Mouse (Mus musculus) heart, embryonic 14.5 days (tissue): Measurements from ENCODE around the gene Serp1. TPM values are rescaled to one million over a fixed set of nuclear protein-coding genes. Genes with fewer than 3 reads are reported as not detected.

Experiments used
- ATAC-seq: fragments of 200-750 bp; cut with Nextera tagmentation; 2 replicates; pipeline ENCODE4 v1.8.0; 2017; ENCODE audit warnings: low read depth, moderate TSS enrichment; ENCODE audit not compliant: insufficient number of reproducible peaks, insufficient read depth, low FRiP score
- H3K27ac ChIP-seq, 2 experiments: fragments of 200-500 bp in 1 of 2; fragments of 300-500 bp in 1 of 2; sonication (generic) in 1 of 2; replicated peaks in 1 of 2; 2 replicates each; pipeline ENCODE4 v1.5.1; 2012 to 2014; ENCODE audit warnings: low read depth in 2 of 2, low read length in 2 of 2, control low read depth in 1 of 2, mild to moderate bottlenecking in 1 of 2, mixed read lengths in 1 of 2; ENCODE audit not compliant: control insufficient read depth in 1 of 2, insufficient read depth in 1 of 2
- H3K27me3 ChIP-seq: fragments of 300-500 bp; sonication (generic); 2 replicates; pipeline ENCODE4 v1.6.1; 2014; ENCODE audit warnings: mild to moderate bottlenecking, low read length, control low read depth; ENCODE audit not compliant: control insufficient read depth, insufficient read depth
- H3K36me3 ChIP-seq: fragments of 300-500 bp; sonication (generic); 2 replicates; pipeline ENCODE4 v1.6.1; 2014; ENCODE audit warnings: mild to moderate bottlenecking, control low read depth, low read length, mixed read lengths; ENCODE audit not compliant: control insufficient read depth, insufficient read depth
- H3K4me1 ChIP-seq, 2 experiments: fragments of 200-500 bp in 1 of 2; fragments of 300-500 bp in 1 of 2; sonication (generic) in 1 of 2; 2 replicates each; pipeline ENCODE4 v1.6.1; 2012 to 2014; ENCODE audit warnings: low read length in 2 of 2, control low read depth in 1 of 2, mixed read lengths in 1 of 2; ENCODE audit not compliant: control insufficient read depth in 2 of 2, insufficient read depth in 2 of 2
- H3K4me2 ChIP-seq: fragments of 300-500 bp; sonication (generic); 2 replicates; pipeline ENCODE4 v1.6.1; 2014; ENCODE audit warnings: mild to moderate bottlenecking, low read length
- H3K4me3 ChIP-seq, 2 experiments: fragments of 200-500 bp in 1 of 2; fragments of 300-500 bp in 1 of 2; sonication (generic) in 1 of 2; 2 replicates each; pipeline ENCODE4 v1.5.1; 2012 to 2014; ENCODE audit warnings: low read length in 2 of 2, mild to moderate bottlenecking in 2 of 2, control low read depth in 1 of 2, low read depth in 1 of 2, moderate library complexity in 1 of 2; ENCODE audit not compliant: control insufficient read depth in 1 of 2, insufficient read depth in 1 of 2
- H3K9ac ChIP-seq: fragments of 300-500 bp; sonication (generic); 2 replicates; pipeline ENCODE4 v1.6.1; 2014; ENCODE audit warnings: mild to moderate bottlenecking, low read length
- H3K9me3 ChIP-seq: fragments of 300-500 bp; sonication (generic); 2 replicates; pipeline ENCODE4 v1.6.1; 2016; ENCODE audit warnings: low read length, control low read depth; ENCODE audit not compliant: control insufficient read depth
- WGBS: fragments of 180-500 bp; shearing (Covaris S2); extraction: QIAGEN DNeasy Blood & Tissue Kit; methylation state at CpG from one replicate; pipeline ENCODE4 v1.1.7; 2014; 5-methylcytosine and 5-hydroxymethylcytosine counted together
- polyA plus RNA-seq: library from polyadenylated mRNA; unstranded; fragments of >200 nt; fragmentation: Nextera tagmentation; extraction: Ambion mirVana; gene quantifications from 2 replicates; pipeline ENCODE4 v1.2.1, GENCODE M21; 2014

Gene Serp1
- 83.9 and 85.4 TPM in 2 replicates for polyA plus RNA-seq

DNA sequence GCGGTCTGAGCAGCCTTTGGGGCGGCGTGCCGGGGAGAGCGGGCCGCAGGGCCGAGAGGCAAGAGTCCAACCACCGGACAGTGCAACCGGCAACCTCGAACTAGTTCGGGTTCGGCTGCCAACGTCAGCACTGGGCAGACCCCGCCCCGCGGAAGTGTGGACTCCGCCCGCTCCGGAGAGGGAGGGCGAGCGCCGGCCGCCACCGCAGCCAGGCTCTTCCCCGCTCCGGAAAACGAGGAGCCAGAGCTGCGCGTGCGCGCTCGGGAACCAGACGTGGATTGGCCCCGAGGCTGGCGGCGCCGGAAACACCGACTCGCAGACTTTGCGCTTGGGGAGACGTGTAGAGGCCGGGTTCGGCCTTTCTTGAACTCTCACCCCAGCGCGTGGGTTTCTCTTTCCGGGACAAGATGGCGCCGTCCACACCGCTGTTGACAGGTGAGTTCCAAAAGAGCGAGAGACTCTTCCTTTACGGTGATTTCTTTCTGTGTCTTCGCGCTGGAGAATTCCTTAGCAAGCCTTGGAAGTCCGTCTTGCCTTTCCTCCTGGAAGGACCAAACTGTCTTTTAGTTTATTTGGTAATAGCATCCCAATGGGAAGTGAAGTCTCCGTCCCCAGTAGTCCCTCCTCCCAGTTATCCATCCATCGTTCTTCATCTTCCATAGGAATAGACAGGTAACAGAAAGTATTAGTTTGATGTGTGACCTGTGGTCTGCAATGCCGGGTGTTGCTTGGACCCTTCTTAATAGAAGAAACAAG is at the start of gene Serp1, which contains the start of gene Eif2a:
Gene Serp1 (minus strand): TSS at position 241 of the 756 bp plus-strand sequence.
Gene Eif2a (plus strand): TSS at position 170 of the 756 bp plus-strand sequence.
- H3K36me3 ChIP-seq = peaks cover 29% of the 10 kb centered on the region
- peak within 1 kb of the TSS; percentile 83 to 93 for H3K27ac ChIP-seq
- no peaks in the 10 kb centered on the region for H3K27me3 ChIP-seq
- peaks cover 0 to 14% of the 10 kb centered on the region in 2 experiments; a peak in 1 of 4 replicates for H3K4me1 ChIP-seq
- H3K4me3 ChIP-seq = peak within 1 kb of the TSS; percentile 86 to 96
- no peaks in the 10 kb centered on the region for H3K9me3 ChIP-seq
- under 1% methylated on average over 57 of the region's 57 CpGs for WGBS
- ATAC-seq = peak; percentile 99
- peak within 1 kb of the TSS; percentile 82 for H3K4me2 ChIP-seq
- peak within 1 kb of the TSS; percentile 94 for H3K9ac ChIP-seq

DNA sequence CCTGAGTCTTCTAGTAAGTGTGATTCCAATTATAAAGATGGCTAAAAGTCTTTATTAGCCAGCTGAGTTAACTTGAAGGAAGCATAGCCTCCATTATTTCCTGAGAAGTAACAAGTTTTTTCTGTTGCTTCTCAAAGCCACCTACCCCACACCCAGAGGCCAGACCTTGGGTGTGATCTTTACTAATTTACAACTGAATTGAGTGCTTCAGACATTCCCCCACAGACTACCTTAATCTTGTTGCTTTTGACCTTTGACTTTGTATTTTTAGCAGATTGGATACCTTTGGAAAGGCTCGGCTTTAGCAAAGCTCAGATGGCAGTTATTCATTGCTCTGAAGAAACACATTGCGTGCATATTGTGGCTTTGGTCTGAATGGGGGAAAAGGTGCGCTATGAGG is 45.1 kb upstream of the Serp1 start:
- 81% methylated on average over 3 of the region's 3 CpGs for WGBS
- no peak for ATAC-seq

DNA sequence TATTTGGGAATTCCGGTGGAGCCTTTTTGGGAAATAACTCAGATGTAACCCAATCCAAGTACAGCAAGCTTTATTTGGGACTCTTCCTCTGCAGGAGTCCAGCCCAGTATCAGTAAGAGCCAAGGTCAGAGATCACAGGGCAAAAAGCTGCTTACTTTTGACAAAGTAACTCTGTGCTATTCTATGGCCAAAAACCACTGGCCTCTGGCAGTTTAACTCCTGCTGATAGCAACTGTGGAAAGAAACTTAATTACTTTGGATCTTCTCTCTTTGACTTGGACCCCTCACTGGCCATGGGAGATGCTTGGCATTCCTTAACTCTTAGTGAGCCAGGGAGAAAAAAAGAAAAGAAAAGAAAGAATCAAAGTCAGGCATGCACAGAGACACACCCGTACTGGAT is 35.7 kb upstream of the Serp1 start:
- Histone ChIP-seq H3K9me3 (no peaks in the 10 kb centered on the region; the same call in 1 of the 2 replicates), H3K4me2 (no peak overlapping the region)
- WGBS = 35% methylated on average over 2 of the region's 2 CpGs

More for the DNA sequence above, 45.1 kb upstream of the Serp1 start:
- Histone ChIP-seq H3K9ac (no peak overlapping the region), H3K4me2 (no peak overlapping the region), H3K36me3 (no peaks in the 10 kb centered on the region), H3K27me3 (no peaks in the 10 kb centered on the region), H3K9me3 (no peaks in the 10 kb centered on the region), H3K4me1 (no peaks in the 10 kb centered on the region), H3K27ac (no peak overlapping the region), H3K4me3 (no peak overlapping the region)

GRCm38 (mm10) chr3:58559887-58560286 is 34.2 kb upstream of the Serp1 start:
- Histone ChIP-seq H3K4me2 (no peak overlapping the region), H3K4me1 (no peaks in the 10 kb centered on the region), H3K27ac (no peak overlapping the region), H3K36me3 (peaks cover 36% of the 10 kb centered on the region), H3K4me3 (no peak overlapping the region), H3K27me3 (no peaks in the 10 kb centered on the region), H3K9me3 (no peaks in the 10 kb centered on the region; the same call in 1 of the 2 replicates), H3K9ac (no peak overlapping the region)
- WGBS = 33% methylated on average over 2 of the region's 2 CpGs
- ATAC-seq = no peak

More for the DNA sequence above, 35.7 kb upstream of the Serp1 start:
- Histone ChIP-seq H3K27ac (no peak overlapping the region), H3K36me3 (peaks cover 20% of the 10 kb centered on the region), H3K27me3 (no peaks in the 10 kb centered on the region), H3K4me3 (no peak overlapping the region), H3K4me1 (no peaks in the 10 kb centered on the region), H3K9ac (no peak overlapping the region)
- no peak for ATAC-seq

DNA sequence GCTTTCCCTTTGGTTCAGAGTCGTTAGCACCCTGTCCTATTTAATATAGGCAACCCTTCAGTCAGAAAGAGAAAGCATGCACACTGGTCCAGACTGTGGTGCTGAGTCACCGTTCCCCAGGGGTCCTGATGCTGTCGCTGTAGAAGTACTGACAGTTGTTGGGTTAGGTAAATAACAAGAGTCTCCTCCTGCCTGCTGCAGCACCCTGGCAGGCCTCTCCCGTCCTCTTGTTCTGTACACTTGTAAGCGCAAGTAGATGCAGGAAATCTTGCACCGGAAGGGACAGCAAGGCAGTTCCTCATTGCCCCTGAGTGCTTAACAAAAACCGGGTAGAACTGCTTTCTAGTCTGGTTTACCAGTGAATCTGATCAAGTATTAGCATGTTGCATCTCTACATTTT is 31.0 kb upstream of the Serp1 start:
- H3K4me3 ChIP-seq = no peak overlapping the region
- H3K4me1 ChIP-seq = no peaks in the 10 kb centered on the region
- H3K4me2 ChIP-seq = no peak overlapping the region
- no peak overlapping the region for H3K27ac ChIP-seq
- peaks cover 67% of the 10 kb centered on the region for H3K36me3 ChIP-seq
- WGBS = 74% methylated on average over 7 of the region's 7 CpGs
- no peak for ATAC-seq
- H3K9ac ChIP-seq = no peak overlapping the region
- no peaks in the 10 kb centered on the region for H3K27me3 ChIP-seq
- no peaks in the 10 kb centered on the region for H3K9me3 ChIP-seq

- Histone ChIP-seq H3K4me1 (no peaks in the 10 kb centered on the region), H3K4me2 (no peak overlapping the region), H3K27ac (no peak overlapping the region), H3K9me3 (no peaks in the 10 kb centered on the region), H3K36me3 (peaks cover 87% of the 10 kb centered on the region), H3K4me3 (no peak overlapping the region), H3K27me3 (no peaks in the 10 kb centered on the region), H3K9ac (no peak overlapping the region)
- WGBS = 61% methylated on average over 1 of the region's 1 CpGs
- ATAC-seq = no peak
These were observed 26.5 kb upstream of the Serp1 start for GRCm38 (mm10) chr3:58552001-58552811.

DNA sequence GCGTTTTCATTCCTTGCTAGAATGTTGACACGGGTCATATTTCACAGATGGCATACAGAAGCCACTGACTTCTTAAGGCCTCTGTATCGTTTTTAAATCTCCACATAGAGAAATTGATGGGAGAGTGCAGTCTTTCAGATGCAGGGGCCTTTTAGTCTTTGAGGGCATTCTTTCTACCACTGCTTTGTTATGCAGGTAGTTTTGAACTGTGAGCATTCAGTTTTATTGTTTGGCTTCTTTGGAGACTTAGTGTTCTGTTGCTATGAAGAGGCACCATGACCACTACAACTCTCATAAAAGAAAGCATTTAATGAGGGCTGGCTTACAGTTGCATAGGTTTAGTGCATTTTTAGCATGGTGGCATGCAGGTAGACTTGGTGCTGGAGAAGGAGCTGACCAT is 10.9 kb upstream of the Serp1 start:
- no peak for ATAC-seq
- no peak overlapping the region for H3K4me3 ChIP-seq
- H3K4me2 ChIP-seq = no peak overlapping the region
- H3K4me1 ChIP-seq = no peaks in the 10 kb centered on the region
- H3K9me3 ChIP-seq = no peaks in the 10 kb centered on the region
- H3K27me3 ChIP-seq = no peaks in the 10 kb centered on the region
- no peak overlapping the region for H3K9ac ChIP-seq
- no peak overlapping the region for H3K27ac ChIP-seq
- whole genome bisulfite sequencing = 94% methylated on average over 3 of the region's 3 CpGs
- peaks cover 61% of the 10 kb centered on the region for H3K36me3 ChIP-seq
